Mouse (Mus musculus): Measurements from ENCODE around the gene Dhx15.
A peak's percentile ranks its signal among the peaks of the same experiment; 100 is the strongest.
"Not testable (repeated sequence)": the region's sequence is repeated elsewhere in the genome, so short reads cannot be mapped to it uniquely, and the experiment has no call there.

The Dhx15 gene

DNA sequence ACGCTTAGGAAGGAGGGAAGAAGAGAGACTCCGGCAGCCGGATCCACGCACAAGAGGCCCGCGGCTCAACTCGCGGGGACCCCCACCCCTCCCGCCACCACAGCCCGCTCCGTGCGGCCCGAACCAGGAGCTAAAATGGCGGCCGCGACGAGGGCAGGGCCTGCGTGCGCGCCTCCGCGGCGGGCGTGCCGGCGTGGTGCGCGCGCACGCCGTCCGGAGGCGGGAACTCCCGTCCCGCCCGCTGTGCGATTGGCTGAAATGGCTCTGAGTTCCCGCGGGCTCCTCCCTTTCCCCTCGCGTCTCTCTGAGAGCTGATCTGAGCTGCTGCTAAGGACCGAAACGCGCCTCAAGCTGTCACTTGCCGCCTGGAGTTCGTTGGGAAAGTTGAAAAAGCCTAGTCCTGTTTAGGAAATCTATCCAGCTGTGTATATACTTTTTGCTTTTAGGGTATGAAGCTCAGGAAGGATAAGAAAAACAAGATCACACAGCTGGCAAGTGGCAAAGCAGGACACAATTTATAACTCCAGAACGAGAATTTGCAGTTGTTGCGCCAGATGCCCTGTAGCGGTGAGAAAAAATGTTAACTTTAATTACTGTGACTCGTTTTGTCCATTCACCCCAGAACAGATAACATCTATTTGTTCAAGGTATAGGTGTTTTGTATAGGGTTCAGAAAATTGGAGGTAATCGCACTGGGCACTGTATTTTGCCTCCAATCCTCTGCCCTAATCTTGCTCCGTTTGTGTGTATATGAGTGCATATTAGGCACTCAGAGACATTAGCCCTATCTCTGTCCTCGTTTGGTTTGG is at the start of gene Dhx15:
Dhx15 (minus strand) TSS at position 144 of the 809 bp plus-strand sequence.
- peak; percentile 93 for DNase-seq

- DNase-seq, result no peak
These were observed 48.6 kb upstream of the Dhx15 start for GRCm38 (mm10) chr5:52238877-52239276.

GRCm38 (mm10) chr5:52237956-52238735 is 47.8 kb upstream of the Dhx15 start:
- DNase-seq, result no peak

DNA sequence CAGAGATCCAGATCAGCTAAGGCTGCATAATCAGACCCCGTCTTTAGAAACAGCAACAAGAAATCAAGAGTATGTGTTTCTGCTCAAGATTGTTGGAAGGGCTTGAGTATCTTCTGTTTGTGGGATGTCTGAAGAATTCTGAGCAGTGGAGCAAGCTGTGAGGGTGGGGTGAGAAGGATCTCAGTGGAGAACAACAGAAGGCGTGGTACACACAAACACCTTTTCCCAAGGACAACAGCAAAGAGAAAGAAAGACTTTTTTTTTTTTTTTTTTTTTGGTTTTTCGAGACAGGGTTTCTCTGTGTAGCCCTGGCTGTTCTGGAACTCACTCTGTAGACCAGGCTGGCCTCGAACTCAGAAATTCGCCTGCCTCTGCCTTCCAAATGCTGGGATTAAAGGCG is 46.3 kb upstream of the Dhx15 start:
- not testable (repeated sequence) for DNase-seq

GRCm38 (mm10) chr5:52234570-52234969 is 44.3 kb upstream of the Dhx15 start:
- DNase-seq, result no peak

GRCm38 (mm10) chr5:52233891-52234290 is 43.6 kb upstream of the Dhx15 start:
- DNase-seq, result no peak

DNA sequence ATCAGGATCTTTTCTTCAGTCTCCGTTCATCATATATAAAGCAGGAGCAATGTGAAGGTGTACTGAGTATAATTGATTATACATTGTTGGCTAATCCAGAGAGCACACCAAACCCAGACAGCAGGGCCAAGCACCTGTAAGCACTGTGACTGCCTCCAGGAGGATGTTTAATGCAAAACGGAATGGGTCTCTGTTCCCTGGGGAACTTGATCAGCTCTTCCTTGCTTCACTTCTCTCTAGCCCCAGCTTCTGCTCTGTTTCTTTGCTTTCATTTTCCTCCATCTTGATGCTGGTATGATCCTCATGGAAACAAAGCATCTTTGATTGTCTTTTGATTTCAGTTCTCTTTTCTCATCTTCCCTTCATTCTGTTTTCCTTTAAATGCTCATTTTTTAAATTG is 42.3 kb upstream of the Dhx15 start:
- no peak for DNase-seq

DNA sequence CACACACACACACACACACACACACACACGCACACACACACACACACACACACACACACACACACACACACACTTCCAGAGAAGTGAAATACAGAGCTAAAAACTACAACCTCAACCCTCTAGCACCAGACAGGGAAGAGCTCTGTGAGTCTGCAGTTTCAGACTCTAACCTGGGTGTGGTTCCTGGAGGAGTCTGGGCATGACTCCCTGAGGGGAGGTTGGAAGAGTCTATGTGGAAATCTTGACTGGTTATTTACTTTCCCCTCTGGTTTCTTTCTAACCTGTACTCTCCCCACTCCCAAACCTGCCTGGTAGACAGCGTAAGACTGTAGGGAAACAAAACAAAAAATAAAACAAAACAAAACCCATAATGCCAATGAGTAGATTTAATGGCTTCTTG is 41.9 kb upstream of the Dhx15 start:
- no peak for DNase-seq

DNA sequence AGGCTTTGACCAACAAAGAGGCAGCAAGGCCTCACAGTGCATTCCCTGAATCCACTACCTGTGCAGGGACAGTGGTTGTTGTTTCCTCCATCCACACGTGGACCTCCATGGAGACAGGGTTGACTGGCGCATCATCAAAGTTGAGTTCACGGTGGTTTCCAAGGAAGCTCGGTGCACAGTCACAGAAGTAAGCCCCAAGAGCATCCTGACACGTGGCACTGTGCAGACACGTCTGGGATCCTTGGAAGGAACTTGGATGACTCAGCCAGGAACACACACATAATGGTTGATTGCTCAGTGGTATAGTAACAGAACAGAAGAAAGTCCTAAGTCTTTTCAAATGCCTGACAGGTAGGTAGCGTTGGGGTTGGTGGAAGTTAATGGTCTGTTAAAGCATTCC is 40.2 kb upstream of the Dhx15 start:
- no peak for DNase-seq

GRCm38 (mm10) chr5:52226677-52227076 is 36.4 kb upstream of the Dhx15 start:
- no peak for DNase-seq

GRCm38 (mm10) chr5:52221596-52221995 is 31.3 kb upstream of the Dhx15 start:
- DNase-seq, result no peak

- DNase-seq, result no peak
These were observed 29.9 kb upstream of the Dhx15 start for GRCm38 (mm10) chr5:52220013-52220804.

DNA sequence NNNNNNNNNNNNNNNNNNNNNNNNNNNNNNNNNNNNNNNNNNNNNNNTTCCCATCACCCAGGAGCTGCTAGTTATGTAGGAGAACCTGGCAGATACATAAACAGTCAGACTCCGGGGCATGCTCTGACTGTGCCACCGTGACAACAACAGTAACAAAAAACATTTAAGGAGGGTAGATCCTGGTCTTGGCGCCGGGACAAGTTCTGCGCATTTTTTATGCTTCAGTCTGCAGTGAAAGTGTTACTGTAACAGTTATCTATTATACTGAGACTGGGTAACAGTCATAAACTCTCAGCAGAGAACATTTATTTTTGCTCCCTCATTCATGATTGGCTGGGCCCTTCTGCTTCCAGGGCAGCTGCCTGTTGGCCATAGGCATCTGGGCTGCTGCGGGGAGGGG is 27.9 kb upstream of the Dhx15 start:
- DNase-seq, result no peak

DNA sequence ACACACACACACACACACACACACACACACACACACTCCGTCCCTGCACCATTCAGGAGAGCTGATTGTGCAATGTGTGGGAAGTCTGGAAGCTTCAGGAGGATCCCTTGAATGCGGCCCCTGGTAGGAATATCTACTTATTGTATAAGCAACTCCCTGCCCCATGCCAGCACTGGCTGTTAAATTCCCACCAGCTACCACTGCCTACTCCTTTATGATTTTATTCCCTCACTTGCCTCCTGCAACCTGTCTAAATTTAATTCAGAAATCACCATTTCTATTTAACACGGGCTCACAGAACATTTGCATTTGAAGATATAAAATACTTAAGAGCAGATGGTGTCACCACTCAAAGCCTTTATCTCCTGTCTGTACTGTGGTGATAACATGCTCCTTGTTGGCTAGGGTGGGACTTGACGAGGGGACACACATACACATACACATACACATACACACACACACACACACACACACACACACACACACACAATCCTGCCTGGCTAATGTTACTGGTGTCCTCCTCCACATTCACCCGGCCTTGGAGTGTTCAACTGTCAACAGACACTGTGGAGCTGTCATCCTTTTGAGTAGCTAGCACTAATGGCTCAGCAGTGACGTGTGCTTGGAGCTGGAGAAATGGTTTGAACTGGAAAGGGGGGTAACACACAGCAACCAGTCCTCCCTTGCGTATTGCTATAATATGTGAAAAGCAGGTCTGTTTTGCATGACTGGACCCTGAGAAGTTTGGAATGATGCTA is 23.0 kb upstream of the Dhx15 start:
- no peak for DNase-seq

DNA sequence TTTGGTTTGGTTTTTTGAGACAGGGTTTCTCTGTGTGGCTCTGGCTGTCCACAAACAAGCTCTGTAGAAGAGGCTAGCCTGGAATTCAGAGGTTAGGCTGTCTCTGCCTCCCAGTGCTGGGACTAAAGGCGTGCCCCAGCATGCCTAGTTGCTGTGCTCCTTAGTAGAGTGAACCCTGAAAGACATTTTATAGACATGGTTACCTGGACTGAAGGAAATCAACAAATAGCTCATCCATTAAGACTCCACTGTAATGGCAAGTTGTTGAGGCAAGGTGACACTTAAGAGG is 810 bp upstream of the Dhx15 start:
- DNase-seq, result no peak

- peak; percentile 61 for DNase-seq
These were observed 499 bp downstream of the Dhx15 start for GRCm38 (mm10) chr5:52189664-52190365.

- DNase-seq, result no peak
These were observed 2.1 kb downstream of the Dhx15 start for GRCm38 (mm10) chr5:52188206-52188605.

DNA sequence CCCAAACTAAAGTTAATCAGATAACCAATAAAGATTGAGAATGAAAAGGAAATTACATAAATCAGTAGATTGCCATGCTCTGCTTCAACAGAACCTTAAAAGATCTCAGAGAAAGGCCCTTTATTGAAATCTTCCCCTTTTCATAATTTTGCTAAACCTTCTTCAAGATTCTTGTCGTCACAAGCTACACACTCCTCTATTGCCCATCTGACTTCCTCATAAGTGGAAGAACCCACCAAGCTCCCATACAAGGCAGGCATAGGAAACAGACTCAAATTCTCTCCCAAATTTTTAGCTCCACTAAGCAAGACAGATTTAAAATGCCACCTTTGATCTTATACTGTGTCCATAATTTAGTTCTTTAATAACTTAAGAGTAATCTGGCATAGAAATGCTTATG is 13.0 kb downstream of the Dhx15 start:
- DNase-seq, result no peak

- DNase-seq, result no peak
These were observed 21.8 kb downstream of the Dhx15 start for GRCm38 (mm10) chr5:52168468-52168867.

DNA sequence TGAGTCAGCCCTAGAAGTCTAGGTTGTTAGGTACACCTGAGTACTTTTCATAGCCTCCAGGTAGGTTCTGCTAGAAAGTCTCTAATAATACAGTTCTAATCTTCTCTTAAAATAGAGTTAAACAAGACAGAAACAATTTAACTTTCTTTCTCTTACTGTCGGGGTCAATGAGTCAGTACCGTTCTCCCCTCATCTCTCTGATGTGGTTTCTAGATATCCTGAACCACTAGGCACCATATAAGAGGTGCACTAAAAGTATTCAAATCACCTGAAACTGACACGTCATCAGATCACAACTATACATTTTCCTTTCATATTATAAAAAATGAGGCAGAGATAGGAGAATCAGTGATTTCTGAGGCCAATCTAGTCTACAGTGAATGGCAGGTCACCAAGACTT is 41.2 kb downstream of the Dhx15 start:
- DNase-seq, result no peak

DNA sequence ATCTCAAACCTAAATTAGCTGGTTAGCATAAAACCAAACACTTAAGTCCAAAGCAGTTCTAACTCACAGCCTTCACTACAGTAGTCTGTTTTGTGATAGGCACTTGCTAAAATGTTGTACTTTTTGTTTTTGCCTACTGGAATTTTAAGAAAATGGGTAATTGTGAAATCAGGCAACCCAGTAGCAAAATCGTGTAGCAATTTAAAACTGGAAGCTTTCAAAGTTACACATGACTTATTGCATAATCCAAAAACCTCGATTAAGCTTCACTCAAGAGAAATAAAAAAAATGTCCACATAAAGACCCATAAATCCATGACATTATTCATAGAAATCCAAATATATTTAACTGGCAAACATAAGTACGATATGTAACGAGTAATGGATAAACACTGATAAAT is 43.2 kb downstream of the Dhx15 start:
- DNase-seq, result no peak

- DNase-seq, result no peak
These were observed 44.6 kb downstream of the Dhx15 start for GRCm38 (mm10) chr5:52145684-52146083.

All from cerebellum, adult 11-12 months (tissue).